Mouse (Mus musculus): ENCODE measurements around the gene Krt14.

DNA sequence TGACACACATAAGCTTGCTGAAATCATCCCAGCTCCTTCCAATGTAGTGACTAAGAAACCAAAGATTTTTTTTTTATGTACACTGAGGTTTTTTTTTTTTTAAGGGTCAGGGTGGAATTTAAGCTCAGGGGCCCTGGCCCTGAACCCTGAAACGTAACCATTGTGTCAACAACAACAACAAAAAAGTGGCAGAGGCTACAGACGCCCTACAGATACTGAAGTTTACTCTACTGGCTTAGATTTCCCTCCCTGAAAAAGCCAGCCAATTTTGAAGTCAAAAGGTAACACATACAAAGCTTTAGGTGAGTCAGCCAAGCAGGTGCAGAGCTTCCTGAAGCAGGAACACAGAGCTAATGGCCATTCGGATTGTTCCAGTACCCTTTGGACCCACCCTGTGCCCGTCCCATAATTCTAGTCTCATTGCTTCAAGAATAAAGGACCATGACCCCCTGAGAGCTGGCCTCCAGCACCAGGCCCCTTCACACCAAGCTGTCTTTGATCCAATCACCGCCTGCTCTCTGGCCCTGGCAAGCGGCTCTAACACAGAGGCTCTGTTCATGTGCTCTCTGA is 49.4 kb downstream of the Krt14 start:
- TF ChIP-seq POLR2A (IDR thresholded peaks at IDR 0.05; ENCODE audit: insufficient read depth, low read depth, low read length) (no peak), CTCF (IDR thresholded peaks at IDR 0.05) (no peak), EP300 (IDR thresholded peaks at IDR 0.05; ENCODE audit: insufficient read depth, low read depth, low read length) (no peak)

Measured in heart, adult 2 months (tissue).